Mouse (Mus musculus) spleen, adult 2 months (tissue): ENCODE measurements at regions not wholly inside any gene's neighbourhood (a gene's known extent, or its start where the extent isn't known, plus 50 kb on each side); places are given as distances from the start of the nearest gene placed in this dataset.

Experiments used
- DNase-seq, 2 experiments: peaks; one replicate each; pipeline versions ENCODE4 v3.0.0 to v3.0.0-alpha.2; 2012 to 2021; ENCODE audit warnings: low spot score in 2 of 2, low read depth in 1 of 2
- H3K27ac ChIP-seq: fragments of 200-500 bp; 2 replicates; pipeline ENCODE4 v1.5.1; 2012; ENCODE audit warnings: low read length, inconsistent platforms; ENCODE audit not compliant: insufficient read depth
- H3K27me3 ChIP-seq: fragments of 200-500 bp; 2 replicates; pipeline ENCODE4 v1.6.1; 2012; ENCODE audit warnings: mild to moderate bottlenecking, moderate library complexity, low read length, inconsistent platforms; ENCODE audit not compliant: control insufficient read depth, insufficient read depth
- H3K36me3 ChIP-seq: fragments of 200-500 bp; 2 replicates; pipeline ENCODE4 v1.6.1; 2012; ENCODE audit warnings: mild to moderate bottlenecking, low read length, inconsistent platforms; ENCODE audit not compliant: control insufficient read depth, insufficient read depth
- H3K4me1 ChIP-seq: fragments of 200-500 bp; 2 replicates; pipeline ENCODE4 v1.6.1; 2011; ENCODE audit warnings: inconsistent platforms; ENCODE audit not compliant: control insufficient read depth, insufficient read depth, insufficient read length
- H3K4me3 ChIP-seq: fragments of 200-500 bp; 2 replicates; pipeline ENCODE4 v1.5.1; 2011; ENCODE audit warnings: mild to moderate bottlenecking, inconsistent platforms; ENCODE audit not compliant: insufficient read depth, insufficient read length; ENCODE audit errors: extremely low read depth
- CTCF ChIP-seq: fragments of 200-500 bp; IDR thresholded peaks from 2 replicates; pipeline ENCODE4 v1.5.1; 2011; ENCODE audit warnings: mild to moderate bottlenecking, inconsistent platforms; ENCODE audit not compliant: insufficient read depth, insufficient read length, insufficient replicate concordance; ENCODE audit errors: extremely low read depth
- POLR2A ChIP-seq: fragments of 200-500 bp; IDR thresholded peaks from 2 replicates; pipeline ENCODE4 v1.6.1; 2011; ENCODE audit warnings: low read depth, low read length, inconsistent platforms
- WGBS: fragments of 180-500 bp; shearing (Covaris S2); methylation state at CpG from one replicate; pipeline ENCODE4 v1.1.7; 2018; 5-methylcytosine and 5-hydroxymethylcytosine counted together

DNA sequence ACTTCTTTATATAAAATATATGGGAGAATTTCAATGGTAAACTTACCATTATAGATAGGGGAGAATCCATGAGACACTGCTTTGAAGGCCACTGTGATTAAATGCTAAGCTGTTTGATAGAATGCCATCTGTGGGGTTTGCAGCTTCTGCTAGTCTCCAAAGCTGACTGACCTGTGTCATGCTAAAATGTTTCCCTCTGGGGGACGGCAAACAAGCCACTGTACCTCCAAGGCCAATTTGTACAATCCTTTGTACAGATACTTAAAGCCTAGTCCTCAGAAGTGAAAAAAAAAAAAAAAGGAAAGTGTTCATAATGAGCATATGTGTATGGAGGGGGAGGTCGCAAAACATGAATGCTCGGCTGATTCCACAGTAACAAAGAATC lies 510.6 kb downstream of the Arl4a start:
- Histone ChIP-seq H3K4me3 (no peak overlapping the region), H3K27ac (no peak overlapping the region), H3K27me3 (no peaks in the 10 kb centered on the region), H3K36me3 (no peaks in the 10 kb centered on the region), H3K4me1 (no peaks in the 10 kb centered on the region)
- WGBS = 88% methylated on average over 3 of the region's 3 CpGs
- TF ChIP-seq POLR2A (no peak), CTCF (no peak)
- no peak for DNase-seq

DNA sequence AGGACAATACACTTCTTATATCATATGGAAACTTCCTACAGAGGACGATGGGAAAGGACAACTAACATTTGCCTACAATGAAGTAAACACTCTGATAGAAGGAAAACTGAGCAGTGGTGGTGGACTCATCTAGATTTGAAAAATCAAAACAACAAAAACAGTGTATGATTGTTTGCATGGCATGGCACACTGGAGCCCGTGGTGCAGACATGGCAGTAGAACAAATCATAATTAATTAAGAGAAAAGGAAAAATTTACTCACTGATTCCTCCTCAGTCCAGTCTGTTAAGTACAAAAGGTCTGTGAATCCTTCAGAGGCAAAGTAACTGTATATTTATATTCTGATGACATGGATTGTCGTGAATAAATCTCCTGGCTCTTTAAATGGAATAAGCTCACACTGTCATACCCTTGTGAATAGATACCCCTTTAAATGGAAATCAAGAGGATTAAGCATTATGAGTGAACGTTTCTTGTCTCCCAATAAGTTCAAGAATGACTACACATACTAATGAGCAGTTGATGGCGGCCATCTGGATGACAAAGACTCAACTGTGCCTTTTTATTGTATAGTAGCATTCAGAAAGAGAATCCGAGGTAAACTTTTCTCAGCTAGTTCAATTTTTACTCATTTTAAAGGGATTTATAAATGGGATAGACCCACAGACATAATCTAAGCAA lies 511.1 kb downstream of the Arl4a start:
- no peaks in the 10 kb centered on the region for H3K27me3 ChIP-seq
- H3K4me3 ChIP-seq = no peak overlapping the region
- H3K27ac ChIP-seq = no peak overlapping the region
- H3K4me1 ChIP-seq = no peaks in the 10 kb centered on the region
- no peaks in the 10 kb centered on the region for H3K36me3 ChIP-seq
- WGBS = 78% methylated on average over 6 of the region's 6 CpGs
- no peak for DNase-seq
- TF ChIP-seq CTCF (no peak), POLR2A (no peak)

DNA sequence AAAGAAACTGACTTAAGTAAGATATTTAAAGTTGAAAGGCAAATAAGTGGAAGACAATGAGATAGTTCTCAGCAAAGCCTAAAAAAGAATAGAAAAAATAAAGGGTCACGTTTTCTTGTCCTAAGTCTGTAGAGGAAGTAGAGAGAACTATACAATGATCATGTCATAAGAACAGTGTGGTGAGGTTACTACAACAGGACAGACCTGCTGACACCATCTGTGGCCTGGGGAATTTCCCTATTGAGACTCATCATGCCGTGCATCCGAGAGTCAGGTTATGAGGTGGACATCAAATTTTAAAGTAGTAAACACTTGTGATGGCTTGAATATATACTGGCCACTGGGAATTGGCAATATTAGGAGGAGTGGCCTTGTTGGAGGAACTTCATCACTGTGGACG lies 522.1 kb downstream of the Arl4a start:
- Histone ChIP-seq H3K27ac (no peak overlapping the region), H3K36me3 (no peaks in the 10 kb centered on the region), H3K4me1 (no peaks in the 10 kb centered on the region), H3K27me3 (no peaks in the 10 kb centered on the region), H3K4me3 (no peak overlapping the region)
- TF ChIP-seq CTCF (no peak), POLR2A (no peak)
- 76% methylated on average over 4 of the region's 4 CpGs for WGBS
- no peak for DNase-seq

DNA sequence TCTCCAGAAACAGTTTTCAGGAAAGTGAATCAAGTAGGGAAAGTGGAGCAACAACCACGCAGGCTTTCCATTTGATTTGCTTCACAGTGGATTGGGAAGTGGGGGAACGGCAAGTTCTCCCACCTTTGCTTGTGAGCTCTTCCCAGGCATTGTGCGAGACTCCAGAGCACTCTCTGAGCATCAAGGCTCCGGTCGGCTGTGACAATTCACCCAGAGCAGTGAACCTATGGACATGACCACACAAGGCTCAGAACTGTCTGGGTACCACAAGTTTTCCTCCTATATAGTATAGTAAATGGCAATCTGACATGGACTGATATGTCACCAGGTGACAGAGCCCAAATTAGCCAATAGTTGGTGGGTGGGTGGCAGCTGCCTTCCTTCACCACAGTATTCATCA lies 527.0 kb downstream of the Arl4a start:
- DNase-seq = no peak
- 87% methylated on average over 5 of the region's 5 CpGs for WGBS
- no peak overlapping the region for H3K4me3 ChIP-seq
- H3K27ac ChIP-seq = no peak overlapping the region
- no peaks in the 10 kb centered on the region for H3K4me1 ChIP-seq
- H3K27me3 ChIP-seq = no peaks in the 10 kb centered on the region
- H3K36me3 ChIP-seq = no peaks in the 10 kb centered on the region
- TF ChIP-seq POLR2A = no peak
- no peak for TF ChIP-seq CTCF

DNA sequence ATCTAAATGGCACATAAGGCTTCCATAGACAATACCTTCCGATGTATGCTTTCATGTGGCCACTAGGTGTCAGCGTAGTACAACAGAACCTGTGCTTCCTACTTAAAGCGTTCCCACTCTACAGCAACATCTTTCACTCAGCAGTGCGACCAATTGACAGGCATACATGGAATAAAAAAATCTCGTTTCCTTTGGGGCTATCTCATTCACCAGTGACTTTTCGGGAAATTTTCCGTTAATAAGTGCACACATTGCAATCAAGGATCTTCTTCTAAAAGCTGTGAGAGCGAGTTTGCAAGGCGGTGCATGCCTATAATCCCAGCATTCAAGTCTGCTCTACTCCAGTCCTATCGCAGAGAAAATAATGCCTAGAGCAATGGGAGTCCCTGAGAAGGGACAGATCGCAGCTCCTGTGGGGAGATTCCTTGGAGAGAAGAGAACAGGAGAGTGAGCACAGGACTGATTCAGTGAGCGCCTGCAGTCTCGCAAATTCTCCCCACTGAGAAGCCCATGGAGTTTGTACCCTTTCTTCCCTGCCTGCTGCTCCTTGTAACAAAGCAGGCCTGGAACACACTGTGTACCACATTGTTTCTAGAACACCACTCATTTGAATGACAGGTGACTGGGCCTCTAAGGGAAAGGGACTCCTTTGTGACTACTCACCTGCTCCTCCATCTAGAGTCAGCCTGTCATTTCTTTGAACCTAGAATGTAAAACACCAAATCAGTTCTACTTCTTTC lies 527.6 kb downstream of the Arl4a start:
- Histone ChIP-seq H3K4me3 (no peak overlapping the region), H3K27ac (no peak overlapping the region), H3K4me1 (no peaks in the 10 kb centered on the region), H3K36me3 (no peaks in the 10 kb centered on the region), H3K27me3 (no peaks in the 10 kb centered on the region)
- 33% methylated on average over 13 of the region's 13 CpGs for WGBS
- peak; percentile 64; the same call in 1 of the 2 replicates for TF ChIP-seq CTCF
- no peak for TF ChIP-seq POLR2A
- DNase-seq = peak; percentile 26 to 51

DNA sequence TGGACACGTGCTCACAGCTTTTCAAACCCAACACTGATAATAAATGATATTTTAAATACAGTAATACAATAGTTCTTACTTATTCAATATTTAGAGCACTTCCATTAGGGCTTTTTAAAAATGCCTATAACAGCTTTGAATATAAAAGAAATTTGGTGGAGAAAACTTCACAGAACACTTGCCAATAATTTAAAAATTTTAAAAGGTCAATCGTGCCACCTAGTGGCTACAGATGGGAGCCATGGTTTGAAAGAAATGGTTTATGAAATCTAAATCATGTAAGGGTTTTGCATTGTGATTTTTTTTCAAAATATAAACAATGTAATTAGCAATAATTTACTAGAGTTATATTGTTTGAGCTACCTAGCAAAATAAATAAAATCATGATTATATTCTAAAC lies 541.6 kb downstream of the Arl4a start:
- H3K27ac ChIP-seq = no peak overlapping the region
- H3K4me1 ChIP-seq = no peaks in the 10 kb centered on the region
- no peak for DNase-seq
- TF ChIP-seq CTCF (no peak), POLR2A (no peak)
- no peak overlapping the region for H3K4me3 ChIP-seq
- WGBS = 44% methylated on average over 2 of the region's 2 CpGs
- no peaks in the 10 kb centered on the region for H3K27me3 ChIP-seq
- no peaks in the 10 kb centered on the region for H3K36me3 ChIP-seq
